Mouse (Mus musculus) T-helper 2 cell (primary cell): Measurements from ENCODE around the gene Prss54.
"Not testable (repeated sequence)": the region's sequence is repeated elsewhere in the genome, so short reads cannot be mapped to it uniquely, and the experiment has no call there.

Source experiments
- in situ Hi-C: fragments of 300-600 bp; cut with MboI, MseI; formaldehyde crosslinking; loops from one replicate; pipeline ENCODE4 v1.15.1; 2025; ENCODE audit warnings: high pct_unique_total_duplicates

The Prss54 gene

GRCm38 (mm10) chr8:95576240-95576639 is at the start of gene Prss54:
Prss54 (minus strand) TSS chr8:95576340.
- in situ Hi-C loops: no loop called here

GRCm38 (mm10) chr8:95624833-95625232 is 48.7 kb upstream of the Prss54 start:
- in situ Hi-C loops: no loop called here

- in situ Hi-C loops: no loop called here
Measured at GRCm38 (mm10) chr8:95620046-95620445, 43.9 kb upstream of the Prss54 start.

- in situ Hi-C loops: no loop called here
Measured at GRCm38 (mm10) chr8:95616383-95616782, 40.2 kb upstream of the Prss54 start.

GRCm38 (mm10) chr8:95611769-95612168 is 35.6 kb upstream of the Prss54 start:
- in situ Hi-C loops: no loop called here

- in situ Hi-C loops: no loop called here
Measured at GRCm38 (mm10) chr8:95610749-95611148, 34.6 kb upstream of the Prss54 start.

- in situ Hi-C loops: no loop called here
Measured at GRCm38 (mm10) chr8:95609406-95609805, 33.3 kb upstream of the Prss54 start.

GRCm38 (mm10) chr8:95607210-95607609 is 31.1 kb upstream of the Prss54 start:
- in situ Hi-C loops: no loop called here

- in situ Hi-C loops: not testable (repeated sequence)
Measured at GRCm38 (mm10) chr8:95606509-95606908, 30.4 kb upstream of the Prss54 start.

GRCm38 (mm10) chr8:95602168-95602567 is 26.0 kb upstream of the Prss54 start:
- in situ Hi-C loops: loop anchor here (5.0 kb wide), 2 partner anchors 95 to 230 kb away; no protein-coding TSS in a partner anchor

GRCm38 (mm10) chr8:95601306-95601705 is 25.2 kb upstream of the Prss54 start:
- in situ Hi-C loops: loop anchor here (5.0 kb wide), 2 partner anchors 96 to 231 kb away; no protein-coding TSS in a partner anchor

GRCm38 (mm10) chr8:95599861-95600260 is 23.7 kb upstream of the Prss54 start:
- in situ Hi-C loops: loop anchor here (5.0 kb wide), 2 partner anchors 97 to 232 kb away; no protein-coding TSS in a partner anchor

GRCm38 (mm10) chr8:95596841-95597241 is 20.7 kb upstream of the Prss54 start:
- in situ Hi-C loops: no loop called here

- in situ Hi-C loops: no loop called here
Measured at GRCm38 (mm10) chr8:95595131-95595530, 19.0 kb upstream of the Prss54 start.

- in situ Hi-C loops: no loop called here
Measured at GRCm38 (mm10) chr8:95593439-95594393, 17.6 kb upstream of the Prss54 start.

- in situ Hi-C loops: no loop called here
Measured at GRCm38 (mm10) chr8:95592131-95592780, 16.1 kb upstream of the Prss54 start.

GRCm38 (mm10) chr8:95590539-95590938 is 14.4 kb upstream of the Prss54 start:
- in situ Hi-C loops: no loop called here

- in situ Hi-C loops: no loop called here
Measured at GRCm38 (mm10) chr8:95589282-95589681, 13.1 kb upstream of the Prss54 start.

GRCm38 (mm10) chr8:95587339-95587738 is 11.2 kb upstream of the Prss54 start:
- in situ Hi-C loops: no loop called here

GRCm38 (mm10) chr8:95573146-95573545 is 3.0 kb downstream of the Prss54 start:
- in situ Hi-C loops: loop anchor here (25.0 kb wide), 1 partner anchor 964 kb away; no protein-coding TSS in a partner anchor

- in situ Hi-C loops: loop anchor here (25.0 kb wide), 1 partner anchor 970 kb away; no protein-coding TSS in a partner anchor
Measured at GRCm38 (mm10) chr8:95566809-95567208, 9.3 kb downstream of the Prss54 start.

- in situ Hi-C loops: loop anchor here (25.0 kb wide), 1 partner anchor 971 kb away; no protein-coding TSS in a partner anchor
Measured at GRCm38 (mm10) chr8:95566217-95566616, 9.9 kb downstream of the Prss54 start.
